Mouse (Mus musculus) forebrain, embryonic 14.5 days (tissue): ENCODE measurements around the gene Zdhhc14. TPM values are rescaled to one million over a fixed set of nuclear protein-coding genes. Genes with fewer than 3 reads are reported as not detected.

Experiments
- ATAC-seq: fragments of 200-750 bp; cut with Nextera tagmentation; 2 replicates; pipeline ENCODE4 v1.8.0; 2017; ENCODE audit warnings: mild to moderate bottlenecking, moderate library complexity
- DNase-seq: peaks from one replicate; pipeline ENCODE4 v3.0.0-alpha.2; 2015; ENCODE audit warnings: low spot score
- H3K27ac ChIP-seq: fragments of 300-500 bp; sonication (generic); 2 replicates; pipeline ENCODE4 v1.5.1; 2014; ENCODE audit warnings: low read depth, mild to moderate bottlenecking, control low read depth, low read length, moderate library complexity
- H3K27me3 ChIP-seq: fragments of 300-500 bp; sonication (generic); replicated peaks from 2 replicates; pipeline ENCODE4 v1.6.1; 2014; ENCODE audit warnings: low read length, control low read depth, mixed read lengths; ENCODE audit not compliant: control insufficient read depth, insufficient read depth
- H3K36me3 ChIP-seq: fragments of 300-500 bp; sonication (generic); 2 replicates; pipeline ENCODE4 v1.6.1; 2014; ENCODE audit warnings: low read length, control low read depth; ENCODE audit not compliant: control insufficient read depth, insufficient read depth
- H3K4me1 ChIP-seq: fragments of 300-500 bp; sonication (generic); 2 replicates; pipeline ENCODE4 v1.6.1; 2014; ENCODE audit warnings: antibody characterized with exemption, low read length, control low read depth; ENCODE audit not compliant: control insufficient read depth, insufficient read depth
- H3K4me2 ChIP-seq: fragments of 300-500 bp; sonication (generic); 2 replicates; pipeline ENCODE4 v1.6.1; 2014; ENCODE audit warnings: mild to moderate bottlenecking, control low read depth, low read length
- H3K4me3 ChIP-seq: fragments of 300-500 bp; sonication (generic); 2 replicates; pipeline ENCODE4 v1.5.1; 2014; ENCODE audit warnings: low read depth, low read length, control low read depth
- H3K9ac ChIP-seq: fragments of 300-500 bp; sonication (generic); 2 replicates; pipeline ENCODE4 v1.6.1; 2014; ENCODE audit warnings: mild to moderate bottlenecking, low read length, control low read depth, moderate library complexity
- H3K9me3 ChIP-seq: fragments of 300-500 bp; sonication (generic); replicated peaks from 2 replicates; pipeline ENCODE4 v1.6.1; 2016; ENCODE audit warnings: low read length, control low read depth, mixed read lengths; ENCODE audit not compliant: control insufficient read depth
- WGBS: fragments of 180-500 bp; shearing (Covaris S2); extraction: QIAGEN DNeasy Blood & Tissue Kit; methylation state at CpG from one replicate; pipeline ENCODE4 v1.1.7; 2014; 5-methylcytosine and 5-hydroxymethylcytosine counted together
- polyA plus RNA-seq: library from polyadenylated mRNA; unstranded; fragments of >200 nt; fragmentation: Nextera tagmentation; extraction: Ambion mirVana; gene quantifications from 2 replicates; pipeline ENCODE4 v1.2.1, GENCODE M21; 2014

The Zdhhc14 gene
- polyA plus RNA-seq, result 4.7 and 8.1 TPM in 2 replicates

GRCm38 (mm10) chr17:5491801-5492745 is at the start of gene Zdhhc14:
Gene Zdhhc14, plus strand, starts transcription at chr17:5492557.
- H3K4me1 ChIP-seq, result peaks cover 8% of the 10 kb centered on the region; the same call in 1 of the 2 replicates
- peak within 1 kb of the TSS; percentile 99 for H3K4me2 ChIP-seq
- no peaks in the 10 kb centered on the region for H3K9me3 ChIP-seq
- ATAC-seq (peak; percentile 92), DNase-seq (peak; percentile 94)
- peak within 1 kb of the TSS; percentile 97 for H3K27ac ChIP-seq
- peaks cover 3% of the 10 kb centered on the region; the same call in 1 of the 2 replicates for H3K27me3 ChIP-seq
- peak within 1 kb of the TSS; percentile 63 for H3K4me3 ChIP-seq
- under 1% methylated on average over 68 of the region's 70 CpGs for WGBS
- H3K9ac ChIP-seq, result peak within 1 kb of the TSS; percentile 86
- no peaks in the 10 kb centered on the region for H3K36me3 ChIP-seq

GRCm38 (mm10) chr17:5443260-5443659 is 49.1 kb upstream of the Zdhhc14 start:
- H3K27me3 ChIP-seq, result no peaks in the 10 kb centered on the region
- no peak for DNase-seq
- no peak overlapping the region for H3K4me2 ChIP-seq
- H3K4me3 ChIP-seq, result no peak overlapping the region
- no peak overlapping the region for H3K9ac ChIP-seq
- H3K27ac ChIP-seq, result no peak overlapping the region
- H3K36me3 ChIP-seq, result no peaks in the 10 kb centered on the region
- WGBS, result 66% methylated on average over 3 of the region's 3 CpGs
- peaks cover 9% of the 10 kb centered on the region for H3K4me1 ChIP-seq
- no peak for ATAC-seq
- H3K9me3 ChIP-seq, result no peaks in the 10 kb centered on the region

- Histone ChIP-seq H3K27ac (no peak overlapping the region), H3K27me3 (no peaks in the 10 kb centered on the region), H3K4me3 (no peak overlapping the region), H3K9ac (no peak overlapping the region), H3K36me3 (no peaks in the 10 kb centered on the region), H3K4me2 (no peak overlapping the region), H3K9me3 (no peaks in the 10 kb centered on the region), H3K4me1 (peaks cover 9% of the 10 kb centered on the region)
- DNase-seq (no peak), ATAC-seq (no peak)
- 52% methylated on average over 5 of the region's 5 CpGs for WGBS
Measured at GRCm38 (mm10) chr17:5443751-5444150, 48.6 kb upstream of the Zdhhc14 start.

GRCm38 (mm10) chr17:5453657-5454056 is 38.7 kb upstream of the Zdhhc14 start:
- WGBS, result 73% methylated on average over 4 of the region's 4 CpGs
- peak; percentile 3 for DNase-seq
- H3K4me1 ChIP-seq, result no peaks in the 10 kb centered on the region
- no peaks in the 10 kb centered on the region for H3K27me3 ChIP-seq
- H3K27ac ChIP-seq, result no peak overlapping the region
- H3K4me3 ChIP-seq, result no peak overlapping the region
- no peak overlapping the region for H3K9ac ChIP-seq
- H3K36me3 ChIP-seq, result no peaks in the 10 kb centered on the region
- no peak overlapping the region for H3K4me2 ChIP-seq
- no peaks in the 10 kb centered on the region for H3K9me3 ChIP-seq
- ATAC-seq, result no peak

GRCm38 (mm10) chr17:5463912-5464311 is 28.4 kb upstream of the Zdhhc14 start:
- Histone ChIP-seq H3K4me2 (no peak overlapping the region), H3K27me3 (no peaks in the 10 kb centered on the region), H3K36me3 (no peaks in the 10 kb centered on the region), H3K4me3 (no peak overlapping the region), H3K27ac (no peak overlapping the region), H3K9ac (no peak overlapping the region), H3K9me3 (no peaks in the 10 kb centered on the region), H3K4me1 (no peaks in the 10 kb centered on the region)
- ATAC-seq (no peak), DNase-seq (no peak)
- 83% methylated on average over 2 of the region's 2 CpGs for WGBS

- H3K36me3 ChIP-seq, result no peaks in the 10 kb centered on the region
- no peak for ATAC-seq
- H3K9me3 ChIP-seq, result no peaks in the 10 kb centered on the region
- no peak for DNase-seq
- H3K9ac ChIP-seq, result no peak overlapping the region
- H3K27ac ChIP-seq, result no peak overlapping the region
- no peak overlapping the region for H3K4me3 ChIP-seq
- no peaks in the 10 kb centered on the region for H3K4me1 ChIP-seq
- 89% methylated on average over 8 of the region's 8 CpGs for WGBS
- no peaks in the 10 kb centered on the region for H3K27me3 ChIP-seq
- H3K4me2 ChIP-seq, result no peak overlapping the region
Measured at GRCm38 (mm10) chr17:5466736-5467135, 25.6 kb upstream of the Zdhhc14 start.

GRCm38 (mm10) chr17:5467177-5467576 is 25.2 kb upstream of the Zdhhc14 start:
- ATAC-seq (no peak), DNase-seq (no peak)

GRCm38 (mm10) chr17:5472268-5472667 is 20.1 kb upstream of the Zdhhc14 start:
- DNase-seq, result no peak
- Histone ChIP-seq H3K27me3 (no peaks in the 10 kb centered on the region), H3K4me1 (no peaks in the 10 kb centered on the region), H3K9me3 (no peaks in the 10 kb centered on the region), H3K4me3 (no peak overlapping the region), H3K4me2 (no peak overlapping the region), H3K36me3 (no peaks in the 10 kb centered on the region), H3K27ac (no peak overlapping the region), H3K9ac (no peak overlapping the region)
- no peak for ATAC-seq
- 37% methylated on average over 3 of the region's 3 CpGs for WGBS

More at GRCm38 (mm10) chr17:5467177-5467576, 25.2 kb upstream of the Zdhhc14 start:
- no peaks in the 10 kb centered on the region for H3K9me3 ChIP-seq
- no peak overlapping the region for H3K4me2 ChIP-seq
- no peaks in the 10 kb centered on the region for H3K27me3 ChIP-seq
- no peak overlapping the region for H3K9ac ChIP-seq
- no peaks in the 10 kb centered on the region for H3K4me1 ChIP-seq
- no peak overlapping the region for H3K4me3 ChIP-seq
- H3K36me3 ChIP-seq, result no peaks in the 10 kb centered on the region
- 57% methylated on average over 4 of the region's 4 CpGs for WGBS
- no peak overlapping the region for H3K27ac ChIP-seq
